Mouse (Mus musculus): ENCODE measurements around the gene Scly.

The Scly gene

DNA sequence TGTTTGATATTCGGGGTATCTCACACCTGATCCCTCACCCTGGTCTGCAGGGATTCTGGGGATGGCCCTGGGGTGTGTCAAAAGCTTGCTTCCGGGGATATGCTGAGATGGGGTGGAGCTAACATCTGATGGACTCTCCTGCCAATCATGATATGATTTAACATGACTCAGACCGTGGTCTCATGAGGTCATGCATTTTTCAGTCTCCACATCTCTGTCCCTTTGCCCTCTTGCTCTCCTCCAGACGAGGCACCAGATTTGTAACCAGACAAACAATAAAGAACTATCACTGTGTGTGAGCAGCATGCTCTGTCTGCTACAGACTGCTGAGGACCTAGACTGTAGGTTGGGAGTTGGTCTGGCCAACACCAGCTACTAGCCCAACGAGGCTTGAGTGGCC lies 64.0 kb downstream of the Scly start:
- DNase-seq (ENCODE audit: low read depth, low spot score): no peak

DNA sequence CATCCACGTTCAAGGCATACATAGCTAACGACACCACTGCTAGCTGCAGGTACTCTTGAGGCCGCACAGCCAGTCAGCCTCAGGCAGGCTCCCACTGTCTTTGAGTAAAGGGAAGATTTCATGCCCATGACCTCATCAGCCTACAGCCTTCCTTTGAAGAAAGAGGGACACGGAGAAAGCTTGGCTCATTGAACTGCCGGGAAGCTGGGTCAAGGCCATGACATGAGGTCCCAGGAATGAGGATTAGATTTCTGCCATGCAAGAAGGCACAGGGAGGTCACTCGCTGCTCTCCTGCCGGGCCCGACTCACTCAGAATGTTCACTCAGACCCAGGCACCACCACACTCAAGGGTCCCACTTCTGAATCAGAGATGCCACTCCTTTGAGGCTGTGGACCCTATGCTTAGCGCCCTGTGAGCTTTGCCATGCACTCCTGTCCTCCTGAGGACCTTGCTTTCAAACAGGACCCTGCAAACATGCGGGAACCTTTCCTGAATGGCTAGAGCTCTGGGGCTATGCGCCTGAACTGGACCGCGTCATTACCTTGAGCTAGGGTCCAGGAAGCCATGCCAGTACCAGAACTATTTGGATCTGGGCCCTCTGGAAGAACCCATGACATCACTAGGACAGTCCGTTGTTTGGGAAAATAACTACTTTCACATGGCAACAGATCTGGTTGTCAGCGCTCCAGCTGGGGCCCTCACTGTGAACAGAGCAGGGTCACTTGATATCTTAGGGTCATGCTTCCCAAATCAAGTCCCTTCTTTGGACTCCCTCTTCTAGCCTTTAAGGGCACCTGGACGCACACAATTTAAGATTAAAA lies 66.9 kb downstream of the Scly start:
- DNase-seq (ENCODE audit: low read depth, low spot score): no peak

DNA sequence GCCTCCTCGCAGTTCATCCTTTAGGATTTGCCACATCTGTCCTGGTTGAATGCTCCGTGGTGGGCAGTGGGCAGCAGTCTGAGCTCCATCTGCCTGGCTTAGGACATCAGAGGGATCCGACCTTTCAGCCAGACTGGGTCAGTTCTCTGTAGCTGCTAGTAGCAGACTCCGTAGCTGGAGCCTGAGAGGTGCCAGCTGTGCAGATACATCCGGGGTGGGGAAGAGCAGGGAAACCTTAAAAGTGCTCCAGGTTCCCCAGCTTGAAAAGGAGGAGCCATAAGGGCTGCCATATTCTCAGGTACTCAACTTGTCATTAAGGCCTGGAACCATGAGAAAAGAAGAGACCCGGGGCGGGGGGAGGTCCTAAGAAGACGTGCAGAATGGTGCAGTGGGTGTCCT lies 67.7 kb downstream of the Scly start:
- DNase-seq (ENCODE audit: low read depth, low spot score): no peak

GRCm38 (mm10) chr1:91366215-91367108 lies 68.3 kb downstream of the Scly start, which contains the start of gene Erfe:
TSS of gene Erfe (plus strand) at chr1:91366430.
- peak; percentile 89 for DNase-seq (ENCODE audit: low read depth, low spot score)

DNA sequence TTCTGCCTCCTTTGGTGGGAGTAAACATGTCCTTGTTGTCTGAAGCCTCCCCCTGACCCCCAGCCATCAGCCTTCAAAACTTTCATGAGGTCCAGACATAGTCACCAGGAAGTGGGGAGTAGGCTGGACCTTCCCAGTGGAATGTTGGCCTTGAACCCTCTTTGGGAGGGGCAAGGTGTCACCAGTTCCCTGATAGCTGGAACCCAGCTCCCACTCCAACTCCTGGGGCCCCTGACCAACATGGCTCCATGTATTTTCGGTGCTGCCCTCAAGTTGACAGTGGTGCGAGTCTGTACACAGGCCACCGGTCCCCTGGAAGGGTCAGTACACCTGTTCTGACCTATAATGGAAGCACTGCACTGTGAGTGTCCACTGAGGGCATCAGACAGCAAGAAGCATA lies 69.2 kb downstream of the Scly start:
- no peak for DNase-seq (ENCODE audit: low read depth, low spot score)

GRCm38 (mm10) chr1:91369408-91369807 lies 71.3 kb downstream of the Scly start:
- DNase-seq (ENCODE audit: low read depth, low spot score): peak; percentile 27

GRCm38 (mm10) chr1:91370055-91370454 lies 71.9 kb downstream of the Scly start:
- peak; percentile 44 for DNase-seq (ENCODE audit: low read depth, low spot score)
